Mouse (Mus musculus): ENCODE results near the gene Six1.
"Not testable (repeated sequence)": the region's sequence is repeated elsewhere in the genome, so short reads cannot be mapped to it uniquely, and the experiment has no call there.

GRCm38 (mm10) chr12:73081828-73082227, 28.1 kb upstream of the Six1 start:
- not testable (repeated sequence) for TF ChIP-seq GATA1, TAL1 (IDR thresholded peaks at IDR 0.05; ENCODE audit: low read length)

Data from erythroblast, embryonic 14.5 days (primary cell).